Mouse (Mus musculus): ENCODE measurements around the gene Parp9.

- TF ChIP-seq POLR2A (IDR thresholded peaks at IDR 0.05; ENCODE audit: insufficient read depth, low read depth, low read length) (no peak), CTCF (IDR thresholded peaks at IDR 0.05) (no peak)
These were observed 11.0 kb downstream of the Parp9 start for GRCm38 (mm10) chr16:35949264-35949663.

Data from heart, adult 2 months (tissue).